ENCODE assay signal across 11 mouse cellular contexts in genomic region chr15:81015068-81015744, GRCm38 (mm10).
"Had no signal": no experiment of that assay in that cellular context is flagged by ENCODE, and none has a peak within 500 bp of the region (broad histone marks: within the 10 kb centered on the region; RNA-seq: fewer than 3 reads in every experiment).

No protein-coding gene starts in this region.

- DNase-seq: kidney, adult 11 months; kidney, adult 9 months; kidney, postnatal 36 days; liver; liver, embryonic 13.5 days; liver, postnatal 0 days; lung, postnatal 14 days; spleen, adult 18-20 months; thymus, adult 18-20 months; thymus, postnatal 14 days had no signal

- ATAC-seq: liver, postnatal 0 days; midbrain, embryonic 13.5 days had no signal
